Mouse (Mus musculus) heart, embryonic 10.5 days (tissue): Measurements from ENCODE around the gene Il33. TPM values are rescaled to one million over a fixed set of nuclear protein-coding genes. Genes with fewer than 3 reads are reported as not detected.
A peak's percentile ranks its signal among the peaks of the same experiment; 100 is the strongest.

ENCODE experiments used
- DNase-seq: peaks from one replicate; pipeline ENCODE4 v3.0.0-alpha.2; 2017; ENCODE audit warnings: low spot score
- H3K27ac ChIP-seq: fragments of 300-500 bp; sonication (generic); 2 replicates; pipeline ENCODE4 v1.5.1; 2016; ENCODE audit warnings: mild to moderate bottlenecking
- H3K27me3 ChIP-seq: fragments of 300-500 bp; sonication (generic); 2 replicates; pipeline ENCODE4 v1.6.1; 2016; ENCODE audit warnings: mild to moderate bottlenecking; ENCODE audit not compliant: poor library complexity, insufficient read depth, severe bottlenecking
- H3K36me3 ChIP-seq: fragments of 300-500 bp; sonication (generic); 2 replicates; pipeline ENCODE4 v1.6.1; 2016; ENCODE audit warnings: mild to moderate bottlenecking, moderate library complexity
- H3K4me1 ChIP-seq: fragments of 300-500 bp; sonication (generic); 2 replicates; pipeline ENCODE4 v1.6.1; 2016; ENCODE audit warnings: mild to moderate bottlenecking
- H3K4me3 ChIP-seq: fragments of 300-500 bp; sonication (generic); 2 replicates; pipeline ENCODE4 v1.5.1; 2016; ENCODE audit warnings: mild to moderate bottlenecking, moderate library complexity
- H3K9me3 ChIP-seq: fragments of 300-500 bp; sonication (generic); 2 replicates; pipeline ENCODE4 v1.6.1; 2016; ENCODE audit warnings: mild to moderate bottlenecking, moderate library complexity
- WGBS: fragments of 180-500 bp; shearing (Covaris S2); methylation state at CpG from one replicate; pipeline ENCODE4 v1.1.7; 2016; 5-methylcytosine and 5-hydroxymethylcytosine counted together
- polyA plus RNA-seq: library from polyadenylated mRNA; unstranded; fragments of >200 nt; fragmentation: Nextera tagmentation; extraction: Ambion mirVana; gene quantifications from 2 replicates; pipeline ENCODE4 v1.2.1, GENCODE M21; 2016

Il33 gene
- polyA plus RNA-seq, 1 experiment from 2014 or later: 1.1 TPM

- H3K27ac ChIP-seq: no peak overlapping the region
- WGBS: 94% methylated on average over 3 of the region's 3 CpGs
- no peak for DNase-seq
- no peaks in the 10 kb centered on the region for H3K27me3 ChIP-seq
- H3K4me3 ChIP-seq: no peak overlapping the region
- no peaks in the 10 kb centered on the region for H3K36me3 ChIP-seq
- no peaks in the 10 kb centered on the region for H3K4me1 ChIP-seq
- peaks cover 10% of the 10 kb centered on the region for H3K9me3 ChIP-seq
Observed at GRCm38 (mm10) chr19:29900318-29900717, 24.6 kb upstream of the Il33 start.

GRCm38 (mm10) chr19:29902343-29903070, 22.4 kb upstream of the Il33 start:
- DNase-seq: no peak
- WGBS: 73% methylated on average over 4 of the region's 4 CpGs

GRCm38 (mm10) chr19:29905896-29906295, 19.0 kb upstream of the Il33 start:
- Histone ChIP-seq H3K4me3 (no peak overlapping the region), H3K27ac (no peak overlapping the region), H3K36me3 (no peaks in the 10 kb centered on the region), H3K27me3 (no peaks in the 10 kb centered on the region), H3K9me3 (no peaks in the 10 kb centered on the region), H3K4me1 (no peaks in the 10 kb centered on the region)
- 76% methylated on average over 1 of the region's 1 CpGs for WGBS
- DNase-seq: no peak

More at GRCm38 (mm10) chr19:29902343-29903070, 22.4 kb upstream of the Il33 start:
- H3K36me3 ChIP-seq: no peaks in the 10 kb centered on the region
- H3K27ac ChIP-seq: no peak overlapping the region
- no peaks in the 10 kb centered on the region for H3K4me1 ChIP-seq
- no peak overlapping the region for H3K4me3 ChIP-seq
- peaks cover 10% of the 10 kb centered on the region for H3K9me3 ChIP-seq
- no peaks in the 10 kb centered on the region for H3K27me3 ChIP-seq

- 63% methylated on average over 1 of the region's 1 CpGs for WGBS
- H3K36me3 ChIP-seq: no peaks in the 10 kb centered on the region
- H3K4me3 ChIP-seq: no peak overlapping the region
- H3K27ac ChIP-seq: no peak overlapping the region
- DNase-seq: no peak
- H3K9me3 ChIP-seq: no peaks in the 10 kb centered on the region
- no peaks in the 10 kb centered on the region for H3K4me1 ChIP-seq
- no peaks in the 10 kb centered on the region for H3K27me3 ChIP-seq
Observed at GRCm38 (mm10) chr19:29909166-29909565, 15.7 kb upstream of the Il33 start.

GRCm38 (mm10) chr19:29911919-29912318, 13.0 kb upstream of the Il33 start:
- Histone ChIP-seq H3K36me3 (no peaks in the 10 kb centered on the region), H3K27me3 (no peaks in the 10 kb centered on the region), H3K9me3 (no peaks in the 10 kb centered on the region), H3K4me3 (no peak overlapping the region), H3K27ac (no peak overlapping the region), H3K4me1 (no peaks in the 10 kb centered on the region)
- 77% methylated on average over 6 of the region's 6 CpGs for WGBS
- no peak for DNase-seq

- no peaks in the 10 kb centered on the region for H3K4me1 ChIP-seq
- no peaks in the 10 kb centered on the region for H3K9me3 ChIP-seq
- 80% methylated on average over 5 of the region's 5 CpGs for WGBS
- H3K27ac ChIP-seq: no peak overlapping the region
- no peaks in the 10 kb centered on the region for H3K36me3 ChIP-seq
- no peak overlapping the region for H3K4me3 ChIP-seq
- no peaks in the 10 kb centered on the region for H3K27me3 ChIP-seq
- no peak for DNase-seq
Observed at GRCm38 (mm10) chr19:29917421-29917820, 7.5 kb upstream of the Il33 start.

DNA sequence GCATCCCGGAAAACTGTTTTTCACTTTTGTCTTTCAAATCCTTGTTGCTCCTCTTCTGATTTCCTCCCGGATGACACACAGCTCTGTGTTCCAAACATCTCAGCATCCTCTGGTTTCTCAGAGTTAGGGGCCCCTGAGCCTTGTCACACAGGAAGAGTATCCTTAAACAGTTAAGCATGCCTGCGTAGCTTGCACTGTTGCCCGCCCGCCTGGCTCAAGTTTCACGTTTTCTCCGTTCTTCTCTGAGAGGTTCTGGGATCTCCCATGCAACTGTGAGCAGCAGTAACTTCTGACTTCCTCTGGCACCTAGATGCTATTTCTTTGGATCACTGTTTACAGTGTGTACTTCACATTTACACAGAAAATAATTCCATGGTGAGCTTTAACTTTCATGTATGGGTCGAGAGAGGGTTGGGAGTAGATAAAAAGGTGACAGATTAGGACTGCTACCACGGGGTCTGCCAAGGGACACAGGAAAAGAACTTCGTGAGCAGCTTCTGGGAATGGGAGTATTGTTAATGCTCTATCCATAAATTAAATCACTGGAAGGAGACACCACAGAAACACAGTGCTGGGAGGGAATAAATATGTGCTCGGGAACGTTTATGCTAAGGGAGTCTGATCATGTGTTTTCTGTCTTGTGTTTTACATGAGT, 1.3 kb downstream of the Il33 start:
- Histone ChIP-seq H3K4me1 (peaks cover 13% of the 10 kb centered on the region), H3K36me3 (no peaks in the 10 kb centered on the region), H3K9me3 (no peaks in the 10 kb centered on the region), H3K27ac (no peak overlapping the region), H3K4me3 (no peak overlapping the region), H3K27me3 (no peaks in the 10 kb centered on the region)
- DNase-seq: no peak
- WGBS: 48% methylated on average over 12 of the region's 12 CpGs

DNA sequence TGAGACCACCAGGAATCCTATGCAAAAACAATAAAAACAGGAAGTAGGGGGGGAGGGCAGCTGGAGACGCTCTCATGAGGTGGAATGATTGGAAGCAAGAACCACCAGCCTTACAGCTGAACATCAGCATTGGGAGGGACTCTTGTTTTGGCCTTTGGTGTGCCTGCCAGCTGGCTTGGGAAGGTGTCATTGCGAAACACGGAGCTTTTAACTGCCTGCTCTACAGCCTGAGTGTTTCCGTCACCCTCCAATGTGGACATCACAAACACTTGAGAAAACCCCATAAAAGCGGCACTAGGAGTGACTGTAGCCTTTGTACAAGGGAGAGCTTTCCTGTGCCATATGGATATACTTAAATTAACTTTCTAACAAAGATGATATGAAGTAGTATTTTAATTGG, 5.4 kb downstream of the Il33 start:
- Histone ChIP-seq H3K36me3 (no peaks in the 10 kb centered on the region), H3K27me3 (no peaks in the 10 kb centered on the region), H3K27ac (no peak overlapping the region), H3K4me3 (no peak overlapping the region), H3K9me3 (no peaks in the 10 kb centered on the region), H3K4me1 (peaks cover 13% of the 10 kb centered on the region)
- DNase-seq: no peak
- 67% methylated on average over 5 of the region's 5 CpGs for WGBS

GRCm38 (mm10) chr19:29937445-29937844, 12.5 kb downstream of the Il33 start:
- Histone ChIP-seq H3K4me1 (peaks cover 23% of the 10 kb centered on the region), H3K27me3 (no peaks in the 10 kb centered on the region), H3K4me3 (peak overlapping the region; percentile 16; the same call in 1 of the 2 replicates), H3K36me3 (no peaks in the 10 kb centered on the region), H3K9me3 (no peaks in the 10 kb centered on the region), H3K27ac (peak overlapping the region; percentile 47)
- no peak for DNase-seq
- WGBS: 33% methylated on average over 8 of the region's 8 CpGs

DNA sequence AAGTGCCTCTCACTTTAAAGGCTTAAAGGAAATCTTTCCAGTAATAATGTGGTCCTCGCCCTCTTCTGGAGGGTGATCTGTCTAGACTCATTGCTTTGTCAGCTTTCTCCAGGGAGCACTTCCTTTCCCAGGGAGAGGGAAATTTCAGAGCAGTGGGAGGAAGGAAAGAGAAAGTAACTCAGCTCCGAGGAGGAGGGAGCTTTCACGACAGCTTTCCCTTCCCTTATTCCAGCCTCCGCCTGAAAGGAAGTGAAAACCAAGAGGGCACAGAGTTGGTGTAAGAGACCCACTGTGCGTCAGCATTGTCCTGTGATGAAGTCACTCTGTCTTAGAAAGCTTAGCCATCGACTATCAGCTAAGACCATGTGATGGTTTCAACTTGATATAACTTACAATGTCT, 15.3 kb downstream of the Il33 start:
- Histone ChIP-seq H3K36me3 (no peaks in the 10 kb centered on the region), H3K27ac (peak overlapping the region; percentile 69), H3K27me3 (no peaks in the 10 kb centered on the region), H3K4me1 (peaks cover 23% of the 10 kb centered on the region), H3K9me3 (no peaks in the 10 kb centered on the region), H3K4me3 (no peak overlapping the region)
- no peak for DNase-seq
- 29% methylated on average over 6 of the region's 6 CpGs for WGBS

DNA sequence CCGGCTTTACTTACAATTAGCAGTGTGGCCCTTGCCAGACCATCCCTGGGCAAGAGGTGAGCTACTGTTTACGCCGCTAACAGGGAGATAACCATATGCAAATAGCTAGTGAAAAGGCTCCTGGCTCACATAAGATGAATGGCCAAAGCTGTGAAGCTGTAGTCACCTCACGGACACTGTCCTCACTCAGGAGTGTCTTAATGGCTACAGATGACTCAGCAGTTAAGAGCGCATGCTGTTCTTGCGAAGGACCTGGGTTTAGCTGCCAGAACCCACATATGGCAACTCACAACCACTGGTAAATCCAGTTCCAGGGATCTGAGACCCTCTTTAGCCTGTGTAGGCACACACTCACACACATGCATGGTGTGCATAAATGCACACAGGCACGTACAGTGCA, 16.3 kb downstream of the Il33 start:
- H3K36me3 ChIP-seq: no peaks in the 10 kb centered on the region
- H3K27me3 ChIP-seq: no peaks in the 10 kb centered on the region
- peaks cover 30% of the 10 kb centered on the region for H3K4me1 ChIP-seq
- no peak overlapping the region for H3K4me3 ChIP-seq
- no peaks in the 10 kb centered on the region for H3K9me3 ChIP-seq
- DNase-seq: no peak
- WGBS: 55% methylated on average over 7 of the region's 7 CpGs
- H3K27ac ChIP-seq: 0 out of 2 replicates have a peak overlapping the region, but pooled peaks have one; percentile 36

- Histone ChIP-seq H3K27me3 (no peaks in the 10 kb centered on the region), H3K27ac (no peak overlapping the region), H3K4me3 (no peak overlapping the region), H3K9me3 (no peaks in the 10 kb centered on the region), H3K36me3 (no peaks in the 10 kb centered on the region), H3K4me1 (peaks cover 23% of the 10 kb centered on the region)
- no peak for DNase-seq
- 72% methylated on average over 6 of the region's 6 CpGs for WGBS
Observed at GRCm38 (mm10) chr19:29942358-29942757, 17.4 kb downstream of the Il33 start.

DNA sequence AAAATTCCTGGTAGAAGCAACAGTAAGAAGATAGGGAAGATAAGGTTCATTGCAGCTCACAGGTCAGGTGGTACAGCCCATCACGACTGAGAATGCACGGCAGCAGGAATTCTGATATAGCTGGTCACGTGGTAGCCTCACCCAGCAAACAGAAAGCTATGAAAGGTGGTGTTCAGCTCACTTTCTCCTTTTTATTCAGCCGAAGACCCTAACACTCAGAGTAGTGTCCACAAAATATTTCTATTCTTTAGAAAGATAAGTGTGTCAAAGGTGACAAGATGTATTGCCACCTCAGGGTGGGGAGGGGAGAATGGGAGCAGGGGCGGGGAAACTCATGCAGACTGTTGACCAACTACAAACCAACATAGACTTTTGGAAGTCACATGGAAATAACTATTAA, 19.5 kb downstream of the Il33 start:
- Histone ChIP-seq H3K9me3 (no peaks in the 10 kb centered on the region), H3K4me1 (peaks cover 17% of the 10 kb centered on the region), H3K27ac (no peak overlapping the region), H3K27me3 (no peaks in the 10 kb centered on the region), H3K36me3 (no peaks in the 10 kb centered on the region), H3K4me3 (no peak overlapping the region)
- DNase-seq: peak; percentile 55
- WGBS: 75% methylated on average over 5 of the region's 5 CpGs
